Mouse (Mus musculus): ENCODE measurements around the gene Gps2. TPM values are rescaled to one million over a fixed set of nuclear protein-coding genes. Genes with fewer than 3 reads are reported as not detected.

The Gps2 gene
- polyA plus RNA-seq, 1 experiment from 2014 or later, result 68.4 TPM

DNA sequence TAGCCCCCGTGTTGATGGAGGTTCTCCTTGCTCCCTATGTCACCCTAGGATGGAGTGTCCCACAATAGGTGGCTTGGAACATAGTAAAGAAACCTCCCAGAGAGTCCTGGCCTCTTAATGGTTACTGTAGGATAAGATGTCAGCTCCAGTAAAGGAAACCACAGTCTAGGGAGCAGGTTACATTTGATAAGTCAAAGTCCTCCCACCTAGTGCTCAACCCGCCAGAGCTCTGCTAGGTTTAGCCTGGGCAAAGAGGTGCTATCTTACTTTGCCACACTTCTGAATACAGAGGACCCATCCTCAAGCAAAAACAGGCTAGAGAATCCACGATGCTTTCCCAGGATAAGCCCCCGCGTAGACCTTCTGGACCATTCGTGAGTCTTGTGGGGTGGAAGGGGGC is 34.7 kb upstream of the Gps2 start:
- WGBS, result 94% methylated on average over 6 of the region's 6 CpGs
- no peak overlapping the region for H3K4me3 ChIP-seq
- no peak overlapping the region for H3K9ac ChIP-seq
- no peaks in the 10 kb centered on the region for H3K36me3 ChIP-seq
- H3K27ac ChIP-seq (replicated peaks), result no peak overlapping the region
- peaks cover 9% of the 10 kb centered on the region; the same call in 1 of the 2 replicates for H3K27me3 ChIP-seq
- H3K9me3 ChIP-seq, result no peaks in the 10 kb centered on the region
- 0 out of 2 replicates have a peak overlapping the region, but pooled peaks have one; percentile 63 for H3K4me2 ChIP-seq
- peaks cover 24% of the 10 kb centered on the region; the same call in 1 of the 2 replicates for H3K4me1 ChIP-seq (replicated peaks)
- no peak for ATAC-seq (ENCODE audit: low FRiP score, low read depth)

DNA sequence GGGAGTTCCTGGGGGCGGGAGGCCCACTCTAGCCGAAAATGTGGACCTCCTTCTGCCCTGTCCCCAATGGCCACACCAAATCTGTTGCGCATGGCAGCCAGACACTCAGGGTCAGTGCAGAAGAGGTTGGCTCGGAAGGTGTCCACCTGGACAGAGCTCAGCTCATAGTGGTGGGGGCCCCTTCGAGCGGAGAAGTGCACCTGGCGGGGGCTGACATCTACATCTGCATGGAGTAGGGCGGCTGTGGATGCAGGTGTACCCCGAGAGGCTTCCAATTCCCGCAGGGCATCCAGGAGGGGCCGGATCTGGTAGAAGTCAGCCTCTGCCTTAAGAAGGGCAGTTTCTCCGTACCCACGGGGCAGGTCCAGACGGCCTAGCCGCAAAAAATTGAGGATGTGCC is 34.0 kb upstream of the Gps2 start:
- Histone ChIP-seq H3K9me3 (no peaks in the 10 kb centered on the region), H3K36me3 (no peaks in the 10 kb centered on the region), H3K4me2 (peak overlapping the region; percentile 63), H3K4me3 (peak overlapping the region; percentile 38), H3K27ac (replicated peaks) (no peak overlapping the region), H3K9ac (no peak overlapping the region), H3K27me3 (peaks cover 9% of the 10 kb centered on the region; the same call in 1 of the 2 replicates), H3K4me1 (replicated peaks) (peaks cover 24% of the 10 kb centered on the region; the same call in 1 of the 2 replicates)
- WGBS, result 56% methylated on average over 15 of the region's 15 CpGs
- ATAC-seq (ENCODE audit: low FRiP score, low read depth), result no peak

DNA sequence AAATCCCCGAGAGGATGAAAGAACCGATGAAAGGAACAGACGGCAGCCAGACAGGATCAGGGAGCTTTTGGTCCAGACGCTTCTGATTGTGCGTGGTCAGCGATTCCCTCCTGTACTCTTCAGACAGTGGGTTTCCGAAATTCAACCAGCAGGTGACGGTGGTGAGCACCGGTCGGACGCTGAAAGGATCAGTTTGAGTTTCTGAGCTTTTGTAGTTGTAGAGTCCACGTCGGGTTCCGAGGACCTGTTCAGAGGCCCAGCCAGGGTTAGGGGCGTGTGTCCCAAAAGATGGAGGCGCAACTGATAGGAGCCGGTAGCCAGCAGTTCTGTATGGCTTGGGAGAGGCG is 33.2 kb upstream of the Gps2 start:
- H3K4me3 ChIP-seq, result peak overlapping the region; percentile 38
- WGBS, result under 1% methylated on average over 18 of the region's 18 CpGs
- H3K9me3 ChIP-seq, result no peaks in the 10 kb centered on the region
- no peaks in the 10 kb centered on the region for H3K36me3 ChIP-seq
- 0 out of 2 replicates have a peak overlapping the region, but pooled peaks have one; percentile 9 for H3K9ac ChIP-seq
- peaks cover 24% of the 10 kb centered on the region; the same call in 1 of the 2 replicates for H3K4me1 ChIP-seq (replicated peaks)
- ATAC-seq (ENCODE audit: low FRiP score, low read depth), result peak; percentile 53
- peaks cover 9% of the 10 kb centered on the region; the same call in 1 of the 2 replicates for H3K27me3 ChIP-seq
- peak overlapping the region; percentile 63 for H3K4me2 ChIP-seq
- peak overlapping the region; percentile 31 for H3K27ac ChIP-seq (replicated peaks)

DNA sequence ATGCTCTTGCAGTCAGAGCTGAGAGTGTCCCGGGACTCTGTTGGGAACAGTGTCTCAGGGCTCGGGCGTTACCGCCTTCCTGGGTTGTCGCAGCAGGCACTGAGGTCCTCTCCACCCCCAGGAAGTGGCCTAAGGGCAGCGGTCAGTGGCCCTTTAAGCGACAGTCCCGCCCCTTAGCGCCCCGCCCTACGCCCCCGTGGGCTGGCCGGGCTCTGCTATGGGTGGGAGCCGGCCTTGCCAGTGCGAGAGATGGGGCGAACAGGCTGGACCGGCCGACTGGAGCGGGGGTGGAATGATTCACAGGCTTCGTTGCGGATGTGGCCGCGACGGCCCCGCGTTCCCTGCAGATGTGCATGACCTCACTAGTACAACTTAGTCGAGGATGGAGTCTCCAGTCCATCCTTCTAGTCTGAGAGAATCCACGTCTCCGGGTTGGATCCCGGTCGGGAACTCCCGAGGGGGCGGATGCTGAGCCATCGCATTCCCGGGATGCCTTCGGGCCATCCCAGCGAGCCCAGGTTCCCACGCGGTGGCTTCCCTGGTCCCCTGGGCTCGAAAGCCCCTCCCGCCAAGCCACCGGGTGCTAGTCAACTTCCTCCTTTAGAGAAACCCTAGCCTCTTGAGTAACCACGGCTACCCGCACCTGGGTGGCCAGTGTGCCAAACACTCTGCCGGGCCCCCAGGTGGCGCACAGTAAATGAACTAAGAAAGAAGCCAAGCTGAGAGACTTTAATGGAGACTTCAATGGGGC is 32.7 kb upstream of the Gps2 start, which contains the start of gene Kctd11:
Gene Kctd11 (minus strand): TSS at position 554 of the 751 bp plus-strand sequence.
- Histone ChIP-seq H3K9me3 (no peaks in the 10 kb centered on the region), H3K4me3 (peak within 1 kb of the TSS; percentile 38), H3K4me2 (peak within 1 kb of the TSS; percentile 63), H3K27ac (replicated peaks) (peak within 1 kb of the TSS; percentile 31), H3K27me3 (peaks cover 9% of the 10 kb centered on the region; the same call in 1 of the 2 replicates), H3K4me1 (replicated peaks) (peaks cover 24% of the 10 kb centered on the region; the same call in 1 of the 2 replicates), H3K9ac (0 out of 2 replicates have a peak within 1 kb of the TSS, but pooled peaks have one; percentile 9), H3K36me3 (no peaks in the 10 kb centered on the region)
- WGBS, result 1% methylated on average over 41 of the region's 46 CpGs
- ATAC-seq (ENCODE audit: low FRiP score, low read depth), result peak; percentile 84

DNA sequence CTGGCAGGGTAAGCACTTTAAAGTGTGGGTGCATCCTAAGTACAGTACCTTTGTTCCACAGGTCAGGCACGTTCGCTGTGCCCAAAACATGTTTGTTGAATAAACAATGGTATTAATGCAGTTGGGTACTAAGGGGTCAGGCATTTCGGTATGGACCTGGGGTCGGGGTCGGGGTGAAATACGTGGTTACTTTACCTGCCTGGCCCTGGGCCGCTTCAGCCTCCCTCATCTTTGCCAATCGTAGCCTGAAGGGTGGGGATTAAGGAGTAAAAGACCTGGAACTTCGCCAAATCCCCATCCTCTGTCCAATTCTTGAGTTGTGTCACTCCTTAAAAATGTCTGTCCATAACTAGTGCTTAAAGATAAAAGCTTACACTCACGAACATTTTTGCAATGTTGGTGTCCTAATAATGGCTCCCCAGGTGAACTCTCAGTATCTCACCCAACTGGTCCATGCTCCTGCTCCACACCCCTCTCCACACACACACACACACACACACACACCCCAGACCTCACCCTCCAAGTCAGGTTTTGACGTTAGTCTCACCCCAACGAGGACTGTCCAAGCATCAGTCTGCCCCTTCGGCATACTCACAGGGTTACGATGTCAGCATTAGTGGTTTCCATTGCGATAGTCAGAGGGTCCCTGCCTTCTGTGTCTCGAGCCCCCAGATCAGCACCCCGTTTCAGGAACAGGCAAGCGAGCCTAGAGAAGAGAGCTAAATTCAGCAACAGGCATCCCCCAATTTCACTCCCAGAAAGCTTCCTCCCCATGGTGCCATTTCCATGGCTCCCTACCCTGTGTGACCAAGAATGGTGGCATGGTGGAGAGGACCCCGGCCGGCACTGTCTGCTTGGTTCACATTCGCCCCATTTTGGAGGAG is 31.7 kb upstream of the Gps2 start:
- peak overlapping the region; percentile 38 for H3K4me3 ChIP-seq
- H3K27ac ChIP-seq (replicated peaks), result no peak overlapping the region
- H3K4me1 ChIP-seq (replicated peaks), result peaks cover 22% of the 10 kb centered on the region; the same call in 1 of the 2 replicates
- H3K36me3 ChIP-seq, result no peaks in the 10 kb centered on the region
- H3K9ac ChIP-seq, result no peak overlapping the region
- peak overlapping the region; percentile 63 for H3K4me2 ChIP-seq
- WGBS, result 62% methylated on average over 21 of the region's 21 CpGs
- H3K9me3 ChIP-seq, result no peaks in the 10 kb centered on the region
- no peak for ATAC-seq (ENCODE audit: low FRiP score, low read depth)
- peaks cover 9% of the 10 kb centered on the region; the same call in 1 of the 2 replicates for H3K27me3 ChIP-seq

DNA sequence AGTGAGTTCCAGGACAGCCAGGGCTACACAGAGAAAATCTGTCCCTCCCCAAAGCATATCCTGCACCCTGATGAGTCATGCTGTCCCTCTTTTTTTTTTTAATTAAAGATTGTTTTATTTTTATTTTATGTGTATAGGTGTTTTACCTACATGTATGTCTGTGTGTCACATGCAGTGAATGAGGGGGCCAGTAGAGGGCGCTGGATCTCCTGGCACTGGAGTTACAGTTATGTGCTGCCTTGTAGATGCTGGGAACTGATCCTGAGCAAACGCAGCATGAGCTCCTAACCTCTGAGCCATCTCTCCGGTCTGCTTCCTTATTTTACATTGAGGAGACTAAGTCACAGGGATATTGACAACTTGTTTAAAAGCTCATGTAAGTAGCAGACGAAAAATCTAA is 30.6 kb upstream of the Gps2 start:
- no peak for ATAC-seq (ENCODE audit: low FRiP score, low read depth)
- no peaks in the 10 kb centered on the region for H3K36me3 ChIP-seq
- WGBS, result 62% methylated on average over 4 of the region's 4 CpGs
- peaks cover 19% of the 10 kb centered on the region; the same call in 1 of the 2 replicates for H3K4me1 ChIP-seq (replicated peaks)
- no peak overlapping the region for H3K4me2 ChIP-seq
- H3K27me3 ChIP-seq, result peaks cover 9% of the 10 kb centered on the region; the same call in 1 of the 2 replicates
- H3K9ac ChIP-seq, result no peak overlapping the region
- no peak overlapping the region for H3K27ac ChIP-seq (replicated peaks)
- no peaks in the 10 kb centered on the region for H3K9me3 ChIP-seq
- H3K4me3 ChIP-seq, result no peak overlapping the region

DNA sequence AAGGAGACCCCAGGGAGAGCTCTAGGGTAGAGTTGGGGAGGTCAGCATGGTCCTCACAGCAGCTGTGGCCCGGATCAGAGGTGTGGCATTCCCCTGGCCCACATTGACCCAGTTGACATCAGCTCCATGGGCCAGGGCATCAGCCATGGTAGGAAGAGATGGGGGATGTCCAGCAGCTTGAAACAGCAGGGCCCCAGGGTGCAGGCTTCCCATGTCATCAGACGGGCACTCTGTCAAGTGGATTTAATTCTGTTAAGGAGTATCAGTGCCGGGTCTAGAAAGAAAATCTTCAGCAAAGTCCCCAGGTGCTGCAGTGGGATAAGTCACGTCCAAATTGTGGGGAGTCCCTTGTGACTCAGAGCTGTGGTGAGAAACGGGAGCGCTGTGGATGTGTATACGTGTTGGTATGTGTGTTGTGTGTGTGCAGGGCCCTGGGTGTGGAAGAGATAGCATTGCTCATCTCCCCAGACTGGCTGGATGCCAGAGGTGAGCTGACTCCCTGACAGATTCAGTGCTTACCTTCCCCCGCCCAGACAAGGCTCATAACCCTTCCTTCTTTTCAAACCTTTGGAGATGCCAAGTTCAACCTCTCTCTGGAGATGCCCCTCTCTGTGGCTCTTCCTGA is 30.0 kb upstream of the Gps2 start:
- Histone ChIP-seq H3K4me2 (no peak overlapping the region), H3K9ac (no peak overlapping the region), H3K27me3 (peaks cover 9% of the 10 kb centered on the region; the same call in 1 of the 2 replicates), H3K4me3 (no peak overlapping the region), H3K36me3 (no peaks in the 10 kb centered on the region), H3K9me3 (no peaks in the 10 kb centered on the region), H3K27ac (replicated peaks) (no peak overlapping the region), H3K4me1 (replicated peaks) (peaks cover 19% of the 10 kb centered on the region; the same call in 1 of the 2 replicates)
- 90% methylated on average over 8 of the region's 8 CpGs for WGBS
- ATAC-seq (ENCODE audit: low FRiP score, low read depth), result no peak

DNA sequence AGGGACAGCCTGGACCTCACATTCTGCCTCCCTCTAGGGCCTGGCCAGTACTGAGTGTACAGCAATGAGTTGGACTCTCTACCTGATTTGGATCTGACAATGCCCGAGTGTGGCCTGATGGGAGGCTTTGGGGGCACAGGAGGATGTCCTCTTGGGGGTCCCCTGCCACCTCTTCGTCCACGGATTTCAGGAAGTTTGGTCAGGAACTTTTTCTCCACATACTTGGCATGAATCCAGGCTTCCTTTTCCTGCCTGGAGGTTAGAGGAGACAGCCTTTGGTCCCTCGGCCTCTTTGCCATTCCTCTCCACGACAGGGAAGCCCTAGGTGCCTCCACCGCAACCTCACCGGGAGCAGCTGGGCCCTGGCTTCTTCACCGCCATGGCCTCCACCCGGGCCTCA is 29.4 kb upstream of the Gps2 start:
- no peaks in the 10 kb centered on the region for H3K36me3 ChIP-seq
- H3K4me1 ChIP-seq (replicated peaks), result peaks cover 19% of the 10 kb centered on the region; the same call in 1 of the 2 replicates
- no peak overlapping the region for H3K4me3 ChIP-seq
- H3K9ac ChIP-seq, result no peak overlapping the region
- no peak for ATAC-seq (ENCODE audit: low FRiP score, low read depth)
- H3K9me3 ChIP-seq, result no peaks in the 10 kb centered on the region
- WGBS, result 76% methylated on average over 9 of the region's 9 CpGs
- H3K4me2 ChIP-seq, result no peak overlapping the region
- H3K27ac ChIP-seq (replicated peaks), result no peak overlapping the region
- H3K27me3 ChIP-seq, result peaks cover 9% of the 10 kb centered on the region; the same call in 1 of the 2 replicates

DNA sequence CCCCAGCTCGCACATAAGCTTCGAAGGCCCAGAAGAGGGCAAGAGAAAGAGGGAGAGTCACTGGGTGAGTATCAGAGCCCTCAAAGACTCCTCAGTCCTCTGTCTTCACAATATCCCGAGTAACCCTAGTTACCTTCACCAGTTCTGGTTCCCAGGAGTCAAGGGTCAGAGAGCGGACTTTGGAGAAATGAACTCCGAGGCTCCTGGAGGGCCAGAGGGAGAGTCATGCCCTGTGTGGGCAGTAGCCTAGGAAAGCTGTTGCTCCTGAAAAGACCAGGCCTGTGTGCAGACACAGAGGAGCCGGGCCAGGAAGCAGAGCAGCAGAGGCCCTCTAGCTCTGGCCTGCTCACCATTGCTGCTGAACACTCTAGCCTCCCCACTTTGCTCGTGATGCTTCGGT is 29.0 kb upstream of the Gps2 start:
- Histone ChIP-seq H3K27me3 (peaks cover 6% of the 10 kb centered on the region; the same call in 1 of the 2 replicates), H3K36me3 (no peaks in the 10 kb centered on the region), H3K4me2 (no peak overlapping the region), H3K4me1 (replicated peaks) (peaks cover 18% of the 10 kb centered on the region; the same call in 1 of the 2 replicates), H3K4me3 (no peak overlapping the region), H3K27ac (replicated peaks) (no peak overlapping the region), H3K9me3 (no peaks in the 10 kb centered on the region), H3K9ac (no peak overlapping the region)
- 86% methylated on average over 8 of the region's 8 CpGs for WGBS
- ATAC-seq (ENCODE audit: low FRiP score, low read depth), result no peak

DNA sequence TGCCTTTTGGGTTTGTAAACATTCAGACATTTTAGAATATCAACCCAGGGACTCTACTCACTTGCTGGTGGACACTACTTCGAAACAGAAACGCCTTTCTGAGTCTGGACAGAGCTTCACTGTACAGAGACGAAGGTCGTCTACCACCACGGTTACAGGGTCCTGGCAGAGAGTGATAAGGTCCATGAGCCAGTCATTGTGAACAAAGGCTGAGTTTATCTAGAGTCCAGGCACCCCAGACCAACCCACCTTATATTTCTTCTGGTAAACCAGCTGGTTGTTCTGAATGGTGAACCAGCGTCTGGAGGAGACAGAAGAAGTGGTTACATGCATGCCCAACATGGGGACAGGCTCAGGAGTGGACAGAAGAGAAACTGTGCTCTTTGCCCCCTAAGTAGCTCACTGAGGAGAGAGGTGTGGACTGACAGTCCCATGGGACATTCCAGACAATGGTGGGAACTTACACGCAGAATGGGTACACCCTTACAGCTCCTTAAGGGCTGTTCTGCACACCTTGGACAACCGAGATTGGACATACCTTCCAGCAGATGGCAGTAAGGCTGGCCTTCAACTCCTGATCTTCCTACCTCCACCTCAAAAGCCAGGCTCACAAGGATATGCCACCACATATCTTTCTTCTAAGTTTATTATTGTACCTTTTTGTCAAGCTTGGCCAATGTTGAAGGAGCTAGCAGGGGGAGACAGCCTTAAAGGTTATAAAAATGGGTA is 26.6 kb upstream of the Gps2 start:
- ATAC-seq (ENCODE audit: low FRiP score, low read depth), result no peak
- no peak overlapping the region for H3K27ac ChIP-seq (replicated peaks)
- H3K9ac ChIP-seq, result no peak overlapping the region
- H3K4me1 ChIP-seq (replicated peaks), result no peaks in the 10 kb centered on the region
- H3K27me3 ChIP-seq, result peaks cover under 1% of the 10 kb centered on the region; the same call in 1 of the 2 replicates
- H3K36me3 ChIP-seq, result no peaks in the 10 kb centered on the region
- H3K4me3 ChIP-seq, result no peak overlapping the region
- H3K4me2 ChIP-seq, result no peak overlapping the region
- no peaks in the 10 kb centered on the region for H3K9me3 ChIP-seq
- 78% methylated on average over 8 of the region's 8 CpGs for WGBS

DNA sequence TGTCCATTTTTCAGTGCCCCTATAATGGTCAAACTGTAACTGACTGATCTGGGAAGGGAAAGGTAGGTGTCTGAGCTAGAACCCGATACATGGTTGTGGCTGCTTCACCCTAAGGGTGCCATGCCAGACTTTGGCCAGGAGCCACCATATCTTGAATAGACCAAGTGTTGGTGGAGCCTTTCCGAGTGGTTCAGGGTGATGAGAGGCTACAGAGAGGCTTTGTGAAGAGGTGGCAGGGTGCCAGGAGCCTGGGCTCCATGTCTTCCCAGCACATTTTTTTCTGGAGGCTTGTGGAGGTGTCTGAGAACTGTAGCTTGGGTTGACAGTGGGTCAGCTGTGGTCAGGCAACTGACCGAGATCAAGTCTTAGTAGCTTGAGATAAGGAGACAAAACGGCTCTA is 22.2 kb upstream of the Gps2 start:
- WGBS, result 64% methylated on average over 4 of the region's 4 CpGs
- no peak for ATAC-seq (ENCODE audit: low FRiP score, low read depth)

More for the DNA sequence above, 22.2 kb upstream of the Gps2 start:
- H3K4me2 ChIP-seq, result no peak overlapping the region
- H3K4me3 ChIP-seq, result no peak overlapping the region
- H3K36me3 ChIP-seq, result no peaks in the 10 kb centered on the region
- H3K27ac ChIP-seq (replicated peaks), result no peak overlapping the region
- H3K9ac ChIP-seq, result no peak overlapping the region
- H3K9me3 ChIP-seq, result no peaks in the 10 kb centered on the region
- H3K27me3 ChIP-seq, result no peaks in the 10 kb centered on the region
- no peaks in the 10 kb centered on the region for H3K4me1 ChIP-seq (replicated peaks)
